Mouse (Mus musculus) retina, postnatal 1 day (tissue): ENCODE measurements at regions not wholly inside any gene's neighbourhood (a gene's known extent, or its start where the extent isn't known, plus 50 kb on each side); places are given as distances from the start of the nearest gene placed in this dataset.

Source experiments
- DNase-seq: peaks from one replicate; pipeline ENCODE4 v3.0.0-alpha.2; 2012

GRCm38 (mm10) chr3:41353021-41353420 lies 202.5 kb upstream of the Jade1 start:
- no peak for DNase-seq

GRCm38 (mm10) chr3:41351786-41352185 lies 203.7 kb upstream of the Jade1 start:
- DNase-seq, result no peak

- no peak for DNase-seq
Measured at GRCm38 (mm10) chr3:41351091-41351685, 204.3 kb upstream of the Jade1 start.

- no peak for DNase-seq
Measured at GRCm38 (mm10) chr3:41350331-41350730, 205.2 kb upstream of the Jade1 start.

DNA sequence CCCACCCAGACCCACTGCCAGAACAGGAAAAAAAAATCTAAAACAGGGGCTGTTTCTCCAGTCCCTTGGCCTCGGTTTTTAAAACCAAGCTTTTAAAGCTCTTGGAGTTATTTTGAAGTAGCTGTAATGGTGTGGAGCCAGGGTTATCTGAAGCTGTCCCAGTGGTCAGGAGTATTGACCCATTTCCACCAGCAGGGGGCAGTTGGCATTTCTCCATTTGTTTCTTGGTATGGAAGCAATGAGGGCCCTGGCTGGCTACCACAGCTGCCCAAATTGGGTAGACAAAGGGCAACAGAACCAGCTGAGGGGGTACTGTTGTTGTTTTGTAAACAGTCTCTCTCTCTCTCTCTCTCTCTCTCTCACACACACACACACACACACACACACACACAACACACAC lies 206.7 kb upstream of the Jade1 start:
- peak; percentile 67 for DNase-seq

GRCm38 (mm10) chr3:41346863-41347262 lies 208.7 kb upstream of the Jade1 start:
- no peak for DNase-seq

DNA sequence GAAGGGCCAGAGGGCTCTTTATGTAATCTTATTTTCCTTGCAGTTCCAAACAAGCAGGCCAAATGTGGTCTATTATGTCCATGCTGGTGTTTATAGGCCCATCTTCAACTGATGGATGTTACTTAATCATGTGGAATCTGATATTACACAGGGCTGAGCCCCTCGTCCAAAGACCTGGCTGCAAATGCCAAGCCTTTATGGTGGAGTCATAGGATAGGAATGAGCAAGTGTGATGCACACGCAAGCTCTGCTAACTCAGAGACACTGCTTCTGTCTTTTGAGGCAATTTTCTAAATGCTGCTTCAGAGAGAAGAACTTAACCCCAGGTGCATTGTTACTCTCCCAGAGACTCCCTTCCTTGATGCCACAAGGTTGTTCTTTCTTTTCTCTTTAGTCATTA lies 212.1 kb upstream of the Jade1 start:
- DNase-seq, result no peak

DNA sequence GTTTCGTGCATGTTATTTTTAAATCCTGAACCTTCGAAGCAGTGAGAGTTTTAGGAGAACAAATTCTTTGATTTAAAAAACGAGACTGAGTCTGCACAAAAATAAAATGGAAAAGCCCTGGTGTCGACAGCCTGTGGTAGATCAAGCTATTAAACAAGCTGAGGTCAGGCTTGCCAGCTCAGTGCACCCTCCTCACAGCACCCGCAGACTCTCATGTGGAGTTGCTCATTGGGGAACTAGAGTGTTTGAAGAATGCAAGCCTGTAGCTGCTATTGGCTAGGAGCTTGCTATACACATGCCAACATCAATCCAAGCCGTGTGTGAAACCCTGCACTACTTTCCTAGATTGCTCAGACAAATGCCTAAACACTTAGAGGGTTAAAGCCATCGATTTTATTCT lies 223.1 kb upstream of the Jade1 start:
- DNase-seq, result no peak

DNA sequence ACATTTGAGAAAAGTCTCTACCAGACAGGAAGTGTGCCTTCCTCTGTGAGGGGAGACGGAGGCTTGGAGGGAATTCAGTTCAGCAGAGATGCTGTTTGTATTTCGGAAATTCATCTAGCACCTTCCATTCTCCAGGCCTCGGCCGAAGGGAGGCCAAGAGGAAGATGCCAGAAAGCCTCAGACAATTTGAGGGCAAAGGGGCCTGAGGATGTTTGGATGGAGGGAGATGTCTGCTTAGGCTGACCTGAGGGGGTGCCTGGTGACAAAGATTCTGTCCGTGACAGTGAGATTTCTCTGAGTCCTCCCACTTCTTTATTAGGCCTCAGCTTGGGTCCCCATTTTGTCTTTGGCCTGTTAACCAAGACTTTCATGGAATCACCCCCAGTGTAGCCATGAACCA lies 225.2 kb upstream of the Jade1 start:
- DNase-seq, result no peak

- DNase-seq, result no peak
Measured at GRCm38 (mm10) chr3:41328828-41329227, 226.7 kb upstream of the Jade1 start.

DNA sequence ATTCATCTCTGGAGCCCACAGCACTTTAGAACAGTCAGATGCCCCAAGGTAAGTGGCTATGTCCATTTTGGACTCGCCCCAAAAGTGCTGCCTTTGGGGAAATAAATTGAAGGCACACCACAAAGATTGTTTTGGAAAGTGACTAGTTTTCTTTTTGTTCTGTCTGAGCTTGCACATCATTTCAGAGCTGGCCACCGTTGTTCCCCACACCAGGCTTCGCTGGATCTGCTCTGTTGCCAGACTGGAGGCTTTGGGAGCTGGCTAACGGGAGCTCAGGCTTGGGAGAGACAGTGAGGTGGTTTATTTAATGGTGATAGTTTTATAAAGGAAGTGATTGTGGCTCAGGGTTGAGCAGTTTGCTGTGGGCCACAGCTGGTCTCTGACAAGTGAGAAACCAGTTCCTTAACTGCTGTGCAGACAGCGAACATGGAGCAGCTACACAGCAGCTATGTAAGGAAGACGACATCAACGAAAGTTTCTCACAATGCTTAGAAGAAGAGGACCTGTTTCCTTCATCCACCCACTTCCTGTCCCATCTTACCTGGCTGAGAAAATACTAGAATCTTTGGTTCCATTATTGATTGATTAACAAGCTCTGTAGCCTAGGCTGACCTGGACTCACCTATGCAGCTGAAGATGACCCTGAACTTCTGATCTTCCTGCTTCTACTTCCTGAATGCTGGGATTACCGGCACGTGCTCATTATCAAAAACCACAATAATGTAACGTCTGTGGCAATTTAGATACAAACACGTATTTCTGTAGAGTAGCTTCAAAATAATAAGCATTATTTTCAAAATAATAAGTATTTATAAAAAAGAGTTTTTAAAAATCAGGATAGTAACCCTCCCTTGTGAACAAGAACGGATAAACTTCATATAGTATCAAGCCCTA lies 229.1 kb upstream of the Jade1 start:
- DNase-seq, result no peak

DNA sequence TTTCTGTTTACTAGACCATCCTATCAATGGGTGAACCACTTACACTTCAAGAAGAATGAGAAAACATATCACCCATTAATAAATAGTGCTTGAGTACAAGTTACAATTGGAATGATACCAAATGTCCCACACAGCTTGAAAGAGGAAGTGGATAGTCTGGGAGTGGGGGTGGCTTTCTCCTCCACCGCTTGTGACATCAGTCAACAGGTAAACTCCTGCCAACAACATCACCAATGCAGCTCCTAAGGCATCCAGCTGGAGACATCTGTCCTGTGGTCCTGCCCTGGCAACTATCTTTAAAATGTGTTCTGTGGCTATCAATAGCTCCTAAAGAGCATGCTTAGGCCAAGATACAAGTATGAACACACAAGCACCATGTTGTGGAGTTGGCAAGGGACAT lies 233.7 kb upstream of the Jade1 start:
- no peak for DNase-seq

DNA sequence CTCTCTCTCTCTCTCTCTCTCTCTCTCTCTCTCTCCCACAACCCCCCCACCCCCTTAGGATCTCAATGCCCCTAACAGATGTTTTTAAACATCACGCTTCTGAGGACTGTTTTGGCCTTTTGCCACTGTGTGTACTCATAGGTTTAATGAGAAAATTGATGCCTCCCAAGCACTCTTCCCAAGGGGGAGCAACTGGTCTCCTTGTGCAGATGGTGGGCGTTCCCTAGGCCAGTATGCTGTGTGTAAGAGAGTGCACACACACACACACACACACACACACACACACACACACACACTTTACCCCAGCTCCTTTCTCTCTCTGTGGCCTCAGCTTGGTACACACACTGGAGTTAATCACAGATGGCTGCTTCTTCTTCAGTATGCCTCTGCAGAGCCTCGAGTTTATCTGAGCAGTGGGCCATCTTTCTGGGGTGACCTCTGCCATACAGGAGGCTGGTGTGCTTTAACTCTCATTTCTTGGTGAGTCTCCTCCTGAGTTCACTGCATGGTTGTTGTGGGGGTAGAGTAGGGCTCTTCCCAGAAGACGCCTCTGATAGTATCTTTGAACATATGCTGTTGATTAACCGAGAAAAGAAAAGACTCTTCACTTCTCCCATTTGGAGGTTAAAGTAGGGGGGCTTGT lies 236.2 kb upstream of the Jade1 start:
- DNase-seq, result peak; percentile 17

- no peak for DNase-seq
Measured at GRCm38 (mm10) chr3:41318232-41319131, 235.6 kb upstream of the Pgrmc2 start.

DNA sequence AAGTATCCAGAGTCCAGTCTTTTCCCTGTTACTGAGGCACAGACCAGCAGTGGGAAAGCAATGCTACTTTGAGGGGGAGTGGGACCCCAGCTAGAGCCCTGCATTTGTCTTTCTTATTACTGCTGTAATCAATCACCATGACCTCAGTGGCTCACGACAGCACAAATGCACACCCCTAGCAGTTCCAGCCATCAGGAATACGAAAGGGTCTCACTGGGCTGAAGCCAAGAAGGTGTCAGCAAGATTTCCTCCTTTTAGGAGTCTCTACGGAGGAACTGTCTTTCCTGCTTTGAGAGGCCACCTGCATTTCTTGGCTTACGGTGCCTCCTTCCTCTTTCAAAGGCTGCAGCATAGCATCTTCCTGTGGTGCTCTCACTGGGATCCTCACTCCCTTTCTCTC lies 234.3 kb upstream of the Pgrmc2 start:
- no peak for DNase-seq

DNA sequence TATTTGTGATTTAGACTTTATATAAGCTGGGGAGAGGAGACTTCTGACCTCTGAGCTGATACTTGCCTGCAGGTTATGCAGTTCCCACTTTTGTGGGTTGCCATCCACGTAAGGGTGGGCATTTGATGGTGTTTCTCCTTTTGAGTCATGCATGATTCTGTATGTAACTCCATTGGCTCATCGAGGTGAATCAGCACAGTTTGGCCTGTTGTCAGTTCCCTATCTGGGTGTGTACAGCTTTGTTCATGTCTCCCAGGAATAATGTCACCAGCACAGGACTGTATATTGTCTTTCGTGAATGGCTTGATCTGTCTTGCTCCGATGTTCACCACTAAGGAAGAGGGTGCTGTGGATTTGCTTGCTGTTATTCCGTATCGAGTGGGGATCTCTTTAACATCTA lies 229.6 kb upstream of the Pgrmc2 start:
- no peak for DNase-seq

DNA sequence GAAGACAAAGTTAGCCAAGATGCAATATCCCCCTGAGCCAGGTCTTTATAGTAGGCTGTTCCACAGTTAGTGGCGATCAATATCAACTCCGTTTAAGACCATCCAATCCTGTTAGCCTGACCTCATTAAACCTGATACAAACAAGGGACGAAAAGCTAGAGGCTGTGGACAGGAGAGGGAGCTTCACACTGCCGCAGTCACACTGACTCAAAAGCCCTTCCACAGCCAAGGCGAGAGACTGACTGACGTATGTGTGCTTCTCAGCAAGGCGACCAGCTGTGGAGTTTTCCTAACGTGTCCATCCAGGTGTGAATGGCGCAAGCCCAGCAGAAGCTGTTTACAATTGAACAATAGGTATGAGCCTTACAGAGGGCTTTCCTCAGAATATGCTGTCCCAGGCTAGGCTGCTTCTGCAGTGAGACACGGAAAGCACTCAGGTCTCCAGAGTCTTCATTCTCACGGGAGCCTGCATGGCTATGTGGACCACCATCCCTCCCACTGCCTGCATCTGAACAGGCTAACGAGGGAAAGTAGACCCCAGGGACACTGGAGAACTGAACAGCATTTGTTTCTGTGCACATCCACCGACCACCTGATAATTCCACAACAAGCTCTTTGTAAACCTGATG lies 224.7 kb upstream of the Pgrmc2 start:
- DNase-seq, result peak; percentile 48

DNA sequence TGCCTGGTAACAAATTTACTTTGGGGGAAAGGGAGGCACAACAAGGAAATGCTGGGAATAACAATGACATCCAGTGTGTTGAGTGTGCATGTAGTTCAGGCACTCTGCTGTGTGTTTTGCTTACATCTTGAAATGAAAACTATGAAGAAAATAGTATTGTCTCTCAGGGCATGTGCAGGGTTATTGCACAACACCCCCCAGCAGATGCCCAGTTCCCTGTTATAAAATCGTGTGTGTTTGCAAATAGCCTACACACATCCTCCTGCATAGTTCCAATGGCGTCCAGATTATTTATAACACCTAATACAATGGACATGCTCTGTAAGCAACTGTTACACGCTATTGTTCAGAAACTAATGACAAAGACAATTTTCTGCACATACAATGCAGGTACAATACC lies 220.0 kb upstream of the Pgrmc2 start:
- no peak for DNase-seq

- DNase-seq, result no peak
Measured at GRCm38 (mm10) chr3:41298776-41299175, 215.9 kb upstream of the Pgrmc2 start.

GRCm38 (mm10) chr3:41296152-41296809 lies 213.4 kb upstream of the Pgrmc2 start:
- no peak for DNase-seq

DNA sequence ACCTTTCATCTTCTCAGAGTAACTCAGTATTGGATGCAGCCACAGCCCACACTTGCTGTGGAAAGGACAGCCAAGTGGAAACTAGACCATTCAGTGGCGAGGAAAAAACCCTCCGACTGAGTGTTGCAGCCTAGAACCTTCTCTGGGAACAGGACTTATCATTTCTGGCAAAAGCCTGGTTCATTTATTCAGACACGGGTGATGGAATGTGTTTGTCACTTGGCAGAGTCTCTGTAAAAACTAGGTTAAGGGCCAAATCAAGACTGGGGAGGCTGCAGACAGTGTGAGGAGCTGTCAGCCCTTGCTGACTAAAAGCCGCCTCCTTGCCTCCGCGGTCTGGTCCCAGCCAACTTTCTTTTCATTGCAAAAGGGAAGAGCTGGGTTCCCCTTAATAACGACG lies 212.3 kb upstream of the Pgrmc2 start:
- DNase-seq, result peak; percentile 4
